Mouse (Mus musculus): Measurements from ENCODE around the gene Nudt15. TPM values are rescaled to one million over a fixed set of nuclear protein-coding genes. Genes with fewer than 3 reads are reported as not detected.

Nudt15 gene
- 0.21 and 0.35 TPM in 2 replicates for polyA plus RNA-seq (2012; rRNA removed; ENCODE audit: low replicate concordance)

GRCm38 (mm10) chr14:73548051-73548450 is at the start of gene Nudt15:
Gene Nudt15, minus strand, starts transcription at chr14:73548242.

GRCm38 (mm10) chr14:73524766-73525448 is 23.1 kb downstream of the Nudt15 start, which contains the start of gene Sucla2:
Gene Sucla2, plus strand, starts transcription at chr14:73525319.

GRCm38 (mm10) chr14:73509765-73510423 is 38.1 kb downstream of the Nudt15 start, which contains the start of gene Med4:
Gene Med4, plus strand, starts transcription at chr14:73510025.

Other genes starting within 250 kb of the Nudt15 start
- 1.1 and 1.5 TPM in 2 replicates for gene Rb1, start 222.4 kb downstream of the Nudt15 start, polyA plus RNA-seq (2012; rRNA removed; ENCODE audit: low replicate concordance)
- 394 and 702 TPM in 2 replicates for gene Itm2b, start 163.0 kb downstream of the Nudt15 start, polyA plus RNA-seq (2012; rRNA removed; ENCODE audit: low replicate concordance)
- gene Med4, start 38.2 kb downstream of the Nudt15 start, polyA plus RNA-seq (2012; rRNA removed; ENCODE audit: low replicate concordance): 2.6 and 2.7 TPM in 2 replicates
- 11.9 and 12.1 TPM in 2 replicates for gene Sucla2, start 22.9 kb downstream of the Nudt15 start, polyA plus RNA-seq (2012; rRNA removed; ENCODE audit: low replicate concordance)
- gene Gm21750, start 113.0 kb upstream of the Nudt15 start, polyA plus RNA-seq (2012; rRNA removed; ENCODE audit: low replicate concordance): not detected in 2 replicates